Mouse (Mus musculus) embryonic fibroblast, embryonic 13.5 days (primary cell): ENCODE measurements at regions not wholly inside any gene's neighbourhood (a gene's known extent, or its start where the extent isn't known, plus 50 kb on each side); places are given as distances from the start of the nearest gene placed in this dataset.

Experiments used
- CTCF ChIP-seq: IDR thresholded peaks from 2 replicates; pipeline ENCODE4 v1.5.1; 2011; ENCODE audit warnings: mild to moderate bottlenecking, control low read depth, low read length, moderate library complexity, borderline replicate concordance; ENCODE audit not compliant: insufficient read depth
- POLR2A ChIP-seq: IDR thresholded peaks from 2 replicates; pipeline ENCODE4 v1.6.1; 2011; ENCODE audit warnings: low read depth, mild to moderate bottlenecking, control low read depth, low read length, moderate library complexity

DNA sequence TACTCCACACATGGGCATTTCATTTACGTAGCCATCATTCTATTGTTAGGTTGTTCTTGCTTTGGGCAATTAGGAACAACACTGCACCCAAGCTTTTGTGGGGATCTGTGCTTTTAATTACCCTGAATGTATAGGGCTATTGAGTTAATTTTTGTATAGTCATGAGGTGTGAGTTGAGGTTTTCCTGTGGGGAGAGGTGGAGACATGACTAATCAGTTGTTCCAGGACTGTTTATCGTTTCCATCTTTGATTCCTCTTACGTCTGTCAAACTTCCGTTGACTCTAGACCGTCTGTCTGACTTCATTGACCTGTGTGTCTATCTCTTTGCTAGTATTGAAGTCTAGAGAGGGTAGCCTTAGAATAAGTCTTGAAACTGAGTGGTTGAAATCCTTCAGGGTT, 60.4 kb downstream of the Zfp503 start:
- no peak for TF ChIP-seq CTCF
- no peak for TF ChIP-seq POLR2A
